In the genomic region with DNA sequence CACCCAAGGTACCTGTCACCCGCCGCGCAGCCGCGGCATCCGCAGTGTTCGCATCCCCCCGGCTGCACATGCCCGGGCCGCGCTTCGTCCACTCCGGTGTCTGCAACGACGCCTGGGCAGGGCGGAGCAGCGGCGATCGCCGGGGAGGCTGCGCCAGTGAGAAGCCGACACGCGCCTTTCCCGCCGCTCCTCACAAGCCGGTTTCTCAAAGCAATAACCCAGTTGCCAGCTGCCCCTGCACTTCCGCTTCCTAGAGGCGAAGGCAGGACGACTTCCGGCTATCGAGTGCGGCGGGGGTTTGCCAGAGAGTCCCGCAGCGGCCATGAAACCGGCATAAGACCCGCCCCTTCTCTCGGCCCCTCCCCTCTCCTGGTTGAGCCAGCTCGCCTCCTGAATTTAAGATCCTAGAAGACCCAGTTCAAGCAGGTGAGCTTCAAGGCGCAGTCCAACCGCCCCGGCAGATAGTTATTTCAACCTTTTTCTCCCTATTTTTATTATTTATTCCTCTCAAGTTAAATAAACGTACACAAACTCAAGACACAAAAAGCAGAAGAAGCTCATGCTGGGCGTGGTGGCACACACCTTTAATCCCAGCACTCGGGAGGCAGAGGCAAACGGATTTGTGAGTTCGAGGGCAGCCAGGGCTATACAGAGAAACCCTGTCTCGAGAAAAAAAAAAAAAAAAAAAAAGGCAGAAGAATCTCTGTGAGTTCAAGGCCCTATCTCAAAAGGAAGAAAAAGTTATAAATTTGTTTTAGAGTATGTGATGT, we compare ENCODE assay signal across 8 mouse cellular contexts. TPM values are rescaled to one million over a fixed set of nuclear protein-coding genes. Genes with fewer than 3 reads are reported as not detected.
DNase-seq lines count a peak whose midpoint lies in the region; ATAC-seq and TF ChIP-seq lines count a peak whose summit lies in the region.

Uggt1 (minus strand) TSS at position 663 of the 770 bp plus-strand sequence.

- no peaks in the 10 kb centered on the region for H3K9me3 ChIP-seq in embryonic facial prominence, embryonic 13.5 days
- H3K9me3 ChIP-seq in limb, embryonic 12.5 days, result no peaks in the 10 kb centered on the region
- no peaks in the 10 kb centered on the region for H3K9me3 ChIP-seq in midbrain, embryonic 15.5 days

- peak within 1 kb of the TSS; percentile 96 for H3K4me3 ChIP-seq in embryonic facial prominence, embryonic 13.5 days
- H3K4me3 ChIP-seq in kidney, adult 2 months (ENCODE audit: insufficient read depth, low read depth, low read length), result peak within 1 kb of the TSS; percentile 93
- H3K4me3 ChIP-seq in limb, embryonic 12.5 days (replicated peaks), result peak within 1 kb of the TSS; percentile 96
- peak within 1 kb of the TSS; percentile 88 for H3K4me3 ChIP-seq in midbrain, embryonic 15.5 days
- H3K4me3 ChIP-seq in spleen, adult 2 months (ENCODE audit: extremely low read depth, insufficient read depth, insufficient read length), result peak within 1 kb of the TSS; percentile 96

- peak; percentile 95 for DNase-seq in 3134 (ENCODE audit: extremely low read depth, insufficient read length, low spot score)
- DNase-seq in adrenal gland, postnatal 36 days, result peak; percentile 96
- peak; percentile 95 to 96 for DNase-seq in heart, adult 18-20 months
- peak; percentile 97 for DNase-seq in kidney, adult 2 months
- DNase-seq in spleen, adult 2 months (ENCODE audit: low read depth in 1 of 2, low spot score in 2 of 2), result peak; percentile 84 to 91

- peaks cover 17% of the 10 kb centered on the region for H3K4me1 ChIP-seq in embryonic facial prominence, embryonic 13.5 days
- peaks cover 11% of the 10 kb centered on the region for H3K4me1 ChIP-seq in kidney, adult 2 months (ENCODE audit: control insufficient read depth, insufficient read depth, low read length)
- H3K4me1 ChIP-seq in limb, embryonic 12.5 days (replicated peaks), result peaks cover 20% of the 10 kb centered on the region
- H3K4me1 ChIP-seq in midbrain, embryonic 15.5 days, result peaks cover 33% of the 10 kb centered on the region
- peaks cover 13% of the 10 kb centered on the region for H3K4me1 ChIP-seq in spleen, adult 2 months (ENCODE audit: control insufficient read depth, insufficient read depth, insufficient read length)

- H3K9ac ChIP-seq in embryonic facial prominence, embryonic 13.5 days, result peak within 1 kb of the TSS; percentile 91
- peak within 1 kb of the TSS; percentile 87 for H3K9ac ChIP-seq in limb, embryonic 12.5 days (replicated peaks)
- H3K9ac ChIP-seq in midbrain, embryonic 15.5 days, result peak within 1 kb of the TSS; percentile 84

- WGBS in embryonic facial prominence, embryonic 13.5 days, result 2% methylated on average over 49 of the region's 49 CpGs
- WGBS in kidney, adult 2 months, result under 1% methylated on average over 49 of the region's 49 CpGs
- WGBS in limb, embryonic 12.5 days, result 3% methylated on average over 49 of the region's 49 CpGs
- 2% methylated on average over 49 of the region's 49 CpGs for WGBS in midbrain, embryonic 15.5 days
- 1% methylated on average over 48 of the region's 49 CpGs for WGBS in spleen, adult 2 months

- peak; percentile 92 for ATAC-seq in embryonic facial prominence, embryonic 13.5 days (ENCODE audit: insufficient number of reproducible peaks, insufficient read depth, low FRiP score, low TSS enrichment, low read depth)
- peak; percentile 92 for ATAC-seq in limb, embryonic 12.5 days (ENCODE audit: insufficient number of reproducible peaks, insufficient read depth, low FRiP score, low TSS enrichment, low read depth)
- ATAC-seq in midbrain, embryonic 15.5 days (replicated peaks), result peak; percentile 98

- H3K4me2 ChIP-seq in embryonic facial prominence, embryonic 13.5 days, result peak within 1 kb of the TSS; percentile 78
- peak within 1 kb of the TSS; percentile 75 for H3K4me2 ChIP-seq in limb, embryonic 12.5 days
- peak within 1 kb of the TSS; percentile 67 for H3K4me2 ChIP-seq in midbrain, embryonic 15.5 days

- H3K27me3 ChIP-seq in embryonic facial prominence, embryonic 13.5 days, result no peaks in the 10 kb centered on the region
- H3K27me3 ChIP-seq in kidney, adult 2 months (replicated peaks; ENCODE audit: control insufficient read depth, insufficient read depth, low read length), result no peaks in the 10 kb centered on the region
- H3K27me3 ChIP-seq in limb, embryonic 12.5 days, result no peaks in the 10 kb centered on the region
- H3K27me3 ChIP-seq in midbrain, embryonic 15.5 days (replicated peaks), result no peaks in the 10 kb centered on the region
- H3K27me3 ChIP-seq in spleen, adult 2 months (ENCODE audit: control insufficient read depth, insufficient read depth, low read length), result no peaks in the 10 kb centered on the region

- peak within 1 kb of the TSS; percentile 78 for H3K27ac ChIP-seq in embryonic facial prominence, embryonic 13.5 days
- peak within 1 kb of the TSS; percentile 22 for H3K27ac ChIP-seq in kidney, adult 2 months (ENCODE audit: insufficient read depth, low read depth, low read length)
- peak within 1 kb of the TSS; percentile 85 for H3K27ac ChIP-seq in limb, embryonic 12.5 days
- peak within 1 kb of the TSS; percentile 86 for H3K27ac ChIP-seq in midbrain, embryonic 15.5 days
- peak within 1 kb of the TSS; percentile 81 for H3K27ac ChIP-seq in spleen, adult 2 months (ENCODE audit: insufficient read depth, low read length)

- no peak for TF ChIP-seq CTCF in kidney, adult 2 months (conservative IDR thresholded peaks at IDR 0.05; ENCODE audit: insufficient read depth, insufficient read length, low read depth, low read length)
- no peak for TF ChIP-seq CTCF in spleen, adult 2 months (IDR thresholded peaks at IDR 0.05; ENCODE audit: extremely low read depth, insufficient read depth, insufficient read length, insufficient replicate concordance)

- no peaks in the 10 kb centered on the region for H3K36me3 ChIP-seq in embryonic facial prominence, embryonic 13.5 days
- no peaks in the 10 kb centered on the region for H3K36me3 ChIP-seq in kidney, adult 2 months (ENCODE audit: control insufficient read depth, insufficient read depth, low read length)
- no peaks in the 10 kb centered on the region; the same call in 1 of the 2 replicates for H3K36me3 ChIP-seq in limb, embryonic 12.5 days
- no peaks in the 10 kb centered on the region for H3K36me3 ChIP-seq in midbrain, embryonic 15.5 days (replicated peaks)
- H3K36me3 ChIP-seq in spleen, adult 2 months (ENCODE audit: control insufficient read depth, insufficient read depth, low read length), result no peaks in the 10 kb centered on the region

- TF ChIP-seq POLR2A in kidney, adult 2 months (IDR thresholded peaks at IDR 0.05; ENCODE audit: low read depth, low read length), result peak; percentile 17
- TF ChIP-seq POLR2A in spleen, adult 2 months (IDR thresholded peaks at IDR 0.05; ENCODE audit: low read depth, low read length), result peak; percentile 50; the same call in 1 of the 2 replicates

RNA-seq across cellular contexts. Expression of gene Uggt1, which starts in this region (rescaled TPM):
- total RNA-seq in adrenal gland, postnatal 36 days (2021), result 10 to 100 TPM; 47.5 to 53.3 TPM
- polyA plus RNA-seq in embryonic facial prominence, embryonic 13.5 days (2015; fragmentation: Nextera tagmentation; extraction: Ambion mirVana), result 53.8 and 54.4 TPM in 2 replicates
- 10 to 100 TPM; 26.3 to 28.2 TPM for total RNA-seq in heart, adult 18-20 months (2021)
- polyA plus RNA-seq in kidney, adult 2 months (2012; rRNA removed), result 12.6 and 15.3 TPM in 2 replicates
- polyA plus RNA-seq in limb, embryonic 12.5 days (2016; fragmentation: Nextera tagmentation; extraction: Ambion mirVana), result 47.2 and 52.9 TPM in 2 replicates
- 49.4 and 51.3 TPM in 2 replicates for polyA plus RNA-seq in midbrain, embryonic 15.5 days (2015; fragmentation: Nextera tagmentation; extraction: Ambion mirVana)
- 13.5 and 15.9 TPM in 2 replicates for polyA plus RNA-seq in spleen, adult 2 months (2012; rRNA removed)

Comparison
In these comparisons a context has a peak if more than half of its experiments do, and no peak if none do; other contexts are left out.
1. Peak in every context shown above with its lines: DNase-seq, ATAC-seq, H3K4me3 ChIP-seq and H3K27ac ChIP-seq.
2. H3K27ac ChIP-seq: peak in every context shown above with its lines; median percentile 86 in midbrain, embryonic 15.5 days; 85 in limb, embryonic 12.5 days; 81 in spleen, adult 2 months; 78 in embryonic facial prominence, embryonic 13.5 days; 22 in kidney, adult 2 months.